Mouse (Mus musculus): ENCODE measurements around the gene Rccd1.

Rccd1 gene

GRCm38 (mm10) chr7:80301522-80301921 is 22.7 kb downstream of the Rccd1 start:
- no peak for DNase-seq (ENCODE audit: low read depth in 2 of 2, low spot score in 2 of 2)

- DNase-seq (ENCODE audit: low read depth in 2 of 2, low spot score in 2 of 2) = no peak
Measured at GRCm38 (mm10) chr7:80299568-80299967, 24.7 kb downstream of the Rccd1 start.

- DNase-seq (ENCODE audit: low read depth in 2 of 2, low spot score in 2 of 2) = no peak
Measured at GRCm38 (mm10) chr7:80298754-80299153, 25.5 kb downstream of the Rccd1 start.

- no peak for DNase-seq (ENCODE audit: low read depth in 2 of 2, low spot score in 2 of 2)
Measured at GRCm38 (mm10) chr7:80297041-80297440, 27.2 kb downstream of the Rccd1 start.

GRCm38 (mm10) chr7:80296462-80296861 is 27.8 kb downstream of the Rccd1 start:
- DNase-seq (ENCODE audit: low read depth in 2 of 2, low spot score in 2 of 2) = no peak

DNA sequence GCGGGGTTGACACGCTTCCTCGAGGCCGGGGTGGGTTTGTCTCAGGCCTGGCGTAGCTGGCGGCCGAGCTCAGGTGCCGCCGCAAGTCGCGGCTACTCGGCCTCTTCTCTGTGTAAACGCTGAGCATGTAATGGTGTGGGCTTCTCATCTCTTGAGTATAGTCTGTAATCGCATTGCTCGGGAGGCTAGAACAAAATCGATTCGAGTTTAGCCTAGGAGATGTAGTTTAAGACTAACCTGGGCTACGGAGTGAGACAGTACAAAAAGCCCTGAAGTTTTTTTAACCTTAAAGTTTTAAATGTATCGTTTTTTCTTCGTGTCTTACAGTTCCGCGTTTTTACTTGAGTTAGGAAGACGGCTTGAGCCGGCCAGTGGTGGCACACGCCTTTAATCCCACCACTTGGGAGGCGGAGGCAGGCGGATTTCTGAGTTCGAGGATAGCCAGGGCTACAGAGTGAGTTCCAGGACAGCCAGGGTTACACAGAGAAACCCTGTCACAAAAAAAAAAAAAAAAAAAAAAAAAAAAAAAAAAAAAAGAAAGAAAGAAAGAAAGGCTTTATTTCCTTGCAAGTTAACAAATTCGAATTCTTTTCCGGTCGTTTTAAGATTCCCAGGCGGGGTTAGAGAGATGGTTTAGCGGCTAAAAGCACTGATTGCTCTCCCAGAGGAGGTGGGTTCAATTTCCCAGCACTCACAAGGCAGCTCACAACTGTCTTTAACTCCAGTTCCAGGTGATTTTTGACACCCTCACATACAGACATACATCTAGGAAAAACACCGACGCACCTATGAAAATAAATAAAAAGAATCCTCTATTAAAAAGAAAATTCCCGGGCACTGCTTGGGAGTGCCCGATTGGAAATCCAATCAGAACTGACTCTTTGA is 29.2 kb downstream of the Rccd1 start:
- no peak for DNase-seq (ENCODE audit: low read depth in 2 of 2, low spot score in 2 of 2)

GRCm38 (mm10) chr7:80294062-80294763 is 30.0 kb downstream of the Rccd1 start, which contains the start of gene Prc1:
TSS of gene Prc1 (plus strand) at chr7:80294450.
- DNase-seq (ENCODE audit: low read depth in 2 of 2, low spot score in 2 of 2) = peak; percentile 98

GRCm38 (mm10) chr7:80287736-80288135 is 36.5 kb downstream of the Rccd1 start:
- DNase-seq (ENCODE audit: low read depth in 2 of 2, low spot score in 2 of 2) = no peak

DNA sequence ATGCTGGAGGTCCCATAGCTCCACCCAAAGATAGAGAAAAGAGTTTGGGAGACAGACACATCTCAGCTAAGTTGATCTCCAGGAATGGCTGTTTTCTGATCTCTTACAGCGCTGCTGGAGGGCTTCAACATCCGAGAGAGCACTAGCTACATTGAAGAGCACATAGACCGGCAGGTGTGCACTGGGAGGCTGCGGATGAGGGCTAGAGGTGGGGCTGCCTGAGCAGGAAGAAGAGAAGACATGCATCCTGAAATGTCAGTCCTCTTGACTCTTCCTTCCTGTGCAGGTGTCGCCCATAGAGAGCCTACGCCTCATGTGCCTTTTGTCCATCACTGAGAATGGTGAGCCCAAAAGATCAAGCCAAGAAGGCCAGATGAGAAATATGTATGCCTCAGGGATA is 38.5 kb downstream of the Rccd1 start:
- DNase-seq (ENCODE audit: low read depth in 2 of 2, low spot score in 2 of 2) = no peak

DNA sequence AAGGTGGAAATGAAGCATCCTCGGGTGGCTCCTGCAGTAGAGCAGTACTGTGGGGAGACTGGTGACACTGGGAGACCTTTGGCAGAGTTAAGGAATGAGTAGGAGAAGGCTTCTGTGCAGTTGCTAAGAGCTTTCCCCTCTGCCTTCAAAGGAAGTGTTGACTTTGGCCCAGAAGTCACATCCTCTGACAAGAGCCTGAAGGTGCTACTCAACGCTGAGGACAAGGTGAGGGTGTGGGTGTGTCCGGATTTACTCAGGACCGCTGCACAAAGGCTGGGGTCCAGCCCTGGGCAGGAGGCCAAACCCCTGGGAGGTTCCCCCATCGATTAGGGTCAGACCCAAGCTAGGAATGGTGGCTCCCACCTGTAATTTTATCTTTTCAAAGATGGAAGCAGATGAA is 39.9 kb downstream of the Rccd1 start:
- DNase-seq (ENCODE audit: low read depth in 2 of 2, low spot score in 2 of 2) = no peak

DNA sequence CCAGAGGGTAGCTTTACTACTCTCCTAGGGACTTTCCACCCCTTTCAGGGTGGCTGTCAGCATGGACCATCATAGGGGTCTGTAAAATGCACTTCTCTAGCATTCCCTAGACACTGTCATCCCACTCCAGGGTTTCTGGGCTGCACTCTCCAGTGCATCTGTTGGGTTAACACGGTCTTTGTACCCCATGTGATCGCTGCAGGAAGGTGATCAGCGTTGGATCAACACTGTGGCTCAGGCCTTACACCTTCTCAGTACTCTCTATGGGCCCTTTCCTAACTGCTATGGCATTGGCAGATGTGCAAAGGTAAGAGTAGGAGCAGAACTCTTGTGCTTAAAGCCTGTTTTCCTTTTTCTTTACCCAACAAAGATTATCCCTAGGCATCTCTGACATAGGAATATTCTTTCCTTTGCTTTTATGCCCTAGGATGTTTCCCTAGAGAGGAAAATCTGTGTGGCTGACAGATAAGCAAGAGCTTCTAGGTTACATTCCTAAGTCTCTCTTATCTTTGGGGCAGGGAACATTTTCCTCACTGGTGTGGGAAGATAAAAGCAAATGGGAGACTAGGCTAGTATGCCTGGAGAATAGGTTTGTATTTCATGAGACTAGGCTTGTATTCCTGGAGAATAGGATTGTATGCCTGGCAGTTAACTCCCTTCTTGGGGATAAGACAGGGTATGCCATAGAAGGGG is 40.9 kb downstream of the Rccd1 start:
- DNase-seq (ENCODE audit: low read depth in 2 of 2, low spot score in 2 of 2) = no peak

- DNase-seq (ENCODE audit: low read depth in 2 of 2, low spot score in 2 of 2) = no peak
Measured at GRCm38 (mm10) chr7:80281646-80282045, 42.6 kb downstream of the Rccd1 start.

DNA sequence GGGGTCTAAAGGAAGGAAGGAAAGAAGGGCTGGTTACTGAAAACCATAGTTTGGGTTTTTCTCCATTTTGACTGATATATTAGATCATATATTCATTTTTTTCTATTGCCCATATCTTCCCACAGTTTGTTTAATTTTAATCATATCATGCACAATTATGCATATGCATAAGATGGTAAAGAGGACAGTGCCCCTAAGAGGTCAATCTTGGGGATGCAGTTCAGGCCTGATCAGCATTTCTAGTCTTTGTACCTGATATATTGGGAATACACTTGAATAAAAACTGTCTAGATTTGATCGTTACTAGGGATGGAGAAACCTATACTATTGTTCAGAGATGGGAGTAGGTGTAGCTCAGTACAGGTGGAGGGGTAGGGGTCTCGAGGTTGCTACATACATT is 43.3 kb downstream of the Rccd1 start:
- no peak for DNase-seq (ENCODE audit: low read depth in 2 of 2, low spot score in 2 of 2)

DNA sequence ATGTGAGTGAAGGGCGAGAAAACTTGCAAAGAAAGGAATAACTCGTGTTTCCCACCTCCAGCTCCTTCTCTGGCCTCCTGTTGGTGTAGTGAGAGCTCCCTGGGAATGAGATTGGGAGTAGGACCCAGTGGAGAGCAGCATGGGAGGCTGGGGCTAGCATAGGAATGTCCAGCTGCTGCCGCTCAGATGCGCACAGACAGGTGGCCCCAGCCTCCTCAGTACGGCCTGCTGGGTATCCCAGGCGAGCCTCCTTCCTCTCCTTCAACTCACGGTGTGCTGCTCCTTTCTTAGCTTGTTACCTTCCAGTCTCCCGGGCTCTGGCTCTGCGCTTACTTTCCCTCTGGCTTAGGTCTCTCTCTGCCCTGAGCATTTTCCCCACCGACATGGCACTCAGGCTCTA is 44.2 kb downstream of the Rccd1 start:
- no peak for DNase-seq (ENCODE audit: low read depth in 2 of 2, low spot score in 2 of 2)

DNA sequence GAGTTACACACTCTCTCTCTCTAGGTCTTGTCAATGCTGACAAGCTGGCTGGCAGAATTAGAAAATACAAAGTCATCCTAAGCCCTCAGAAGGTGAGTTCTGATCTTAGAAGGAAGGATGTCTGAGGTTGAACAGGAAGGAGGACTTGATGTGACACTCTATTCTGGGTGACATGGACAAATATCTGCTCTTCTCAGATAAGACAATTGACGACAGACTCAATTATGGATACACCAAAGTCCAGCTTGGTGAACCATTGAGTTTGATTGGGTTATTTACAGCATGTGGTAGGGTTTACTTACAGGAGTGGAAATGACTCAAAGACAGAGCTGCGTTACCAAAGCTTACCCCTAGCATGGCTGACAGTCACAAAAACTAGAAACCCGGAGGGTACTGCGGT is 47.9 kb downstream of the Rccd1 start:
- no peak for DNase-seq (ENCODE audit: low read depth in 2 of 2, low spot score in 2 of 2)

- DNase-seq (ENCODE audit: low read depth in 2 of 2, low spot score in 2 of 2) = no peak
Measured at GRCm38 (mm10) chr7:80273456-80273855, 50.8 kb downstream of the Rccd1 start.

GRCm38 (mm10) chr7:80269751-80270255 is 54.5 kb downstream of the Rccd1 start:
- no peak for DNase-seq (ENCODE audit: low read depth in 2 of 2, low spot score in 2 of 2)

DNA sequence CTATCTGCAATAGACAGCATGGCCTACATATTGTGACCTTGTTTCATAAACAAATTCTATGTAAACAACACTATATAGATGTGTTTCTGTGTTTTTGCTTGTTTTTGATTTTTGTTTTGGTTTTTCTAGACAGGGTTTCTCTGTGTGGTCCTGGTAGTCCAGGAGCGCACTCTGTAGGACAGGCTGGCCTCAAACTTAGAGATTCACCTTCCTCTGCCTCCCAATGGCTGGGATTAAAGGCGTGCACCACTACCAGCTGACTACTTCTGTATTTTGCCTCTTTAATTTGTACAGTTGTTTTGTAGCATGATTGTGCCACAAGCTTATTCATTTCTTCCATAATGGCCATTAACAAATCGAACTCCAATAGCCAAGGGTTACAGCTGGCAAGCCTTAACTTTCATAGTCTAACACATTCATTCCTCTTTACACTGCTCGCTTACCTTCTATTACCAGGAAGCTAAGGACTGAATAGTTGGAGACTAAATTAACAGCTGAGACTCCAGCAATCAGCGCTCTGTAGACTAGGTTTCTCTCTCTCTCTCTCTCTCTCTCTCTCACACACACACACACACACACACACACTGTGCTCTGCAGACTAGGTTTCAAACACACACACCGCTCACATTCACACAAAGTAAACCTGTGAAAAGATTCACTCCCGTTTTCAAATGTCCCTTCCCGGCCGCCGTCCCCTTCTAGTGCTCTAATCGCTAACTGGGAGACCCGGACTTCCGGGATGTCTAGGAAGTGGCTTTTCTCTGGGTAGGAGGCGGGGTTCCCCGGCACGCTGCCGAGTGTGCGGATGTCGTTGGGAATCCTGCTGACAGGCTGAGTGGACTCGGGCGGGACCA is 55.1 kb downstream of the Rccd1 start, which contains the start of gene Vps33b:
Gene Vps33b (plus strand): TSS at position 753 of the 854 bp plus-strand sequence.
- DNase-seq (ENCODE audit: low read depth in 2 of 2, low spot score in 2 of 2) = peak; percentile 91 to 94

DNA sequence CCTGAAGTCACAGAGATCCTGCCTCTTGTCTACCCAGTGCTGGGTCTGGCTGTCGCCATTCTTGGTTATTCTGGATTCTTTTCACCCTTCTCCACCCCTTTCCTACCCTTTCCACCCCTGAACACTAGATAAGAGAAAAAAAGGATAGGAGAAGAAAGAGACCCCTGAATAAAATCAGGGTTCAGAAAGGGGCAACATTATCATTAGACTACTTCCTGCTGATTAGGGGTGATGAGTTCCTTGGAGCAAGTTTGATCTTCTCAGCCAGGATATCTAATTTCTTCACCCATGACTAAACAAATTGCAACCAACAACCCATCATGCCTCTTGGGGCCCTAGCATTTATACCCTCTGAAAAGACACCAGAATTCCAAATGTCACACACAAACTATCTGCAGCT is 56.5 kb downstream of the Rccd1 start:
- DNase-seq (ENCODE audit: low read depth in 2 of 2, low spot score in 2 of 2) = no peak

- DNase-seq (ENCODE audit: low read depth in 2 of 2, low spot score in 2 of 2) = no peak
Measured at GRCm38 (mm10) chr7:80264606-80265005, 59.6 kb downstream of the Rccd1 start.
